ENCODE assay signal across 10 mouse cellular contexts in genomic region chr17:88262326-88263187, GRCm38 (mm10).
DNase-seq lines count a peak whose midpoint lies in the region; TF ChIP-seq lines count a peak whose summit lies in the region.
"Had no signal": no experiment of that assay in that cellular context is flagged by ENCODE, and none has a peak within 500 bp of the region (broad histone marks: within the 10 kb centered on the region; RNA-seq: fewer than 3 reads in every experiment).

No protein-coding gene starts in this region.

- WGBS in cerebellum, adult 2 months, result 39% methylated on average over 13 of the region's 13 CpGs

- TF ChIP-seq CTCF in cerebellum, adult 2 months (IDR thresholded peaks at IDR 0.05; ENCODE audit: borderline replicate concordance, insufficient read depth, low read depth, low read length), result no peak

- peak; percentile 38 to 55 for DNase-seq in cerebellum, adult 2 months
- DNase-seq in cerebellum, adult 11-12 months, result no peak
- DNase-seq in left cerebral cortex, adult 11 months (ENCODE audit: low spot score), result peak; percentile 42
- DNase-seq in left cerebral cortex, postnatal 4 days, result no peak
- peak; percentile 78 to 94 for DNase-seq in layer of hippocampus, adult 18-20 months (ENCODE audit: low spot score in 2 of 2)
- peak; percentile 61 for DNase-seq in right cerebral cortex, postnatal 25 days
- DNase-seq in lung, postnatal 36 days, result no peak
- DNase-seq in spleen, adult 12 weeks (ENCODE audit: low spot score), result no peak

- H3K4me1 ChIP-seq in cerebellum, adult 2 months (ENCODE audit: control insufficient read depth, insufficient read depth, low read length), result peaks cover 6% of the 10 kb centered on the region
- H3K4me1 ChIP-seq: liver, embryonic 12.5 days had no signal

- no peak overlapping the region for H3K4me3 ChIP-seq in cerebellum, adult 2 months (replicated peaks; ENCODE audit: insufficient read depth, low read depth, low read length)
- H3K4me3 ChIP-seq: liver, embryonic 12.5 days; midbrain, embryonic 13.5 days had no signal

- H3K27ac ChIP-seq in cerebellum, adult 2 months (ENCODE audit: insufficient read depth, low read length), result no peak overlapping the region
- H3K27ac ChIP-seq: liver, embryonic 12.5 days; midbrain, embryonic 13.5 days had no signal

- no peak for TF ChIP-seq POLR2A in cerebellum, adult 2 months (IDR thresholded peaks at IDR 0.05; ENCODE audit: borderline replicate concordance, insufficient read depth, low read length)

- H3K27me3 ChIP-seq in cerebellum, adult 2 months (ENCODE audit: control insufficient read depth, insufficient read depth, low read length), result no peaks in the 10 kb centered on the region
- H3K27me3 ChIP-seq: liver, embryonic 12.5 days; midbrain, embryonic 13.5 days had no signal

- intact Hi-C loops in left cerebral cortex, postnatal 4 days (cut with DNase I), result no loop called here

Comparison
In these comparisons a context has a peak if more than half of its experiments do, and no peak if none do; other contexts are left out.
1. DNase-seq: peak in cerebellum, adult 2 months (2 of 2), left cerebral cortex, adult 11 months (single experiment), layer of hippocampus, adult 18-20 months (2 of 2) and right cerebral cortex, postnatal 25 days (single experiment); none in cerebellum, adult 11-12 months (single experiment), left cerebral cortex, postnatal 4 days (single experiment), lung, postnatal 36 days (single experiment) and spleen, adult 12 weeks (single experiment).